Comparison of ENCODE assay signal across 13 mouse cellular contexts in the genomic region with DNA sequence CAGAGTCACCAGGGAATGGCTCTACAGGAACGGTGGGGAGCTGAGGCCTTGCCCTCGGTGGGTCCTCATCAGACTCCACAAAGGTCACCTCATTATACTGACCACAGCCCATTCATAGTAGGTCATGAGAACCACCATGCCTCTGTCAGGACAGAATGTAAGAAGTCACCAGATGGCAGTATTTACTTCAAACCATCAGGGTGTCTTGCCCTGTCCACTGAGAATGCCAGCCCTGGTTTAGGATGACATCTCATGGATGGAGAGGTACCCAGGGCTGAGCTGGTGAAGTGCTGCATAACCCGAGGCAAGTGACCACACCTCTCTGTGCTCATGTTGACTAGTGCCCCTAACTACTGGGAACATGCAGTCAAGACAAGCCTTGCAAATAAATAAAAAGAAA.
DNase-seq lines count a peak whose midpoint lies in the region; ATAC-seq and TF ChIP-seq lines count a peak whose summit lies in the region.
"Had no signal": no experiment of that assay in that cellular context is flagged by ENCODE, and none has a peak within 500 bp of the region (broad histone marks: within the 10 kb centered on the region; RNA-seq: fewer than 3 reads in every experiment).

No protein-coding gene starts in this region.

- no peak overlapping the region for H3K4me3 ChIP-seq in hindbrain, postnatal 0 days (ENCODE audit: low read length)
- H3K4me3 ChIP-seq in hindbrain, embryonic 10.5 days, result no peak overlapping the region
- H3K4me3 ChIP-seq in midbrain, embryonic 14.5 days (replicated peaks; ENCODE audit: low read depth, low read length), result no peak overlapping the region
- no peak overlapping the region for H3K4me3 ChIP-seq in midbrain, embryonic 11.5 days (ENCODE audit: low read depth, low read length)
- no peak overlapping the region for H3K4me3 ChIP-seq in neural tube, embryonic 15.5 days (replicated peaks)
- H3K4me3 ChIP-seq: forebrain, embryonic 10.5 days; myocyte had no signal

- no peaks in the 10 kb centered on the region for H3K9me3 ChIP-seq in hindbrain, postnatal 0 days (ENCODE audit: low read length)
- no peaks in the 10 kb centered on the region for H3K9me3 ChIP-seq in hindbrain, embryonic 10.5 days
- H3K9me3 ChIP-seq in midbrain, embryonic 14.5 days (ENCODE audit: control insufficient read depth, low read length), result no peaks in the 10 kb centered on the region
- no peaks in the 10 kb centered on the region for H3K9me3 ChIP-seq in midbrain, embryonic 11.5 days (ENCODE audit: control insufficient read depth, low read length)
- H3K9me3 ChIP-seq in neural tube, embryonic 15.5 days (replicated peaks), result no peaks in the 10 kb centered on the region
- H3K9me3 ChIP-seq: forebrain, embryonic 10.5 days had no signal

- H3K4me2 ChIP-seq in hindbrain, postnatal 0 days (ENCODE audit: low read depth, low read length), result no peak overlapping the region
- H3K4me2 ChIP-seq in midbrain, embryonic 14.5 days (ENCODE audit: low read length), result no peak overlapping the region
- no peak overlapping the region for H3K4me2 ChIP-seq in midbrain, embryonic 11.5 days
- no peak overlapping the region for H3K4me2 ChIP-seq in neural tube, embryonic 15.5 days

- H3K36me3 ChIP-seq in hindbrain, postnatal 0 days (ENCODE audit: insufficient read depth, low read length), result no peaks in the 10 kb centered on the region
- no peaks in the 10 kb centered on the region for H3K36me3 ChIP-seq in hindbrain, embryonic 10.5 days
- H3K36me3 ChIP-seq in midbrain, embryonic 14.5 days (ENCODE audit: control insufficient read depth, insufficient read depth, low read length), result no peaks in the 10 kb centered on the region
- no peaks in the 10 kb centered on the region for H3K36me3 ChIP-seq in midbrain, embryonic 11.5 days (ENCODE audit: control insufficient read depth, insufficient read depth, low read length)
- H3K36me3 ChIP-seq in neural tube, embryonic 15.5 days, result no peaks in the 10 kb centered on the region
- H3K36me3 ChIP-seq: forebrain, embryonic 10.5 days had no signal

- no peak for ATAC-seq in hindbrain, postnatal 0 days
- ATAC-seq in midbrain, embryonic 14.5 days (ENCODE audit: low FRiP score, low TSS enrichment), result no peak
- ATAC-seq in midbrain, embryonic 11.5 days (ENCODE audit: low FRiP score), result no peak
- ATAC-seq in neural tube, embryonic 15.5 days (ENCODE audit: low FRiP score), result no peak

- H3K9ac ChIP-seq in hindbrain, postnatal 0 days (replicated peaks; ENCODE audit: low read length), result no peak overlapping the region
- no peak overlapping the region for H3K9ac ChIP-seq in midbrain, embryonic 14.5 days (replicated peaks; ENCODE audit: low read length)
- H3K9ac ChIP-seq in midbrain, embryonic 11.5 days (ENCODE audit: low read length), result no peak overlapping the region
- no peak overlapping the region for H3K9ac ChIP-seq in neural tube, embryonic 15.5 days (replicated peaks)

- peaks cover 60% of the 10 kb centered on the region for H3K4me1 ChIP-seq in hindbrain, postnatal 0 days (ENCODE audit: insufficient read depth, low read length)
- peaks cover 87% of the 10 kb centered on the region for H3K4me1 ChIP-seq in hindbrain, embryonic 10.5 days (replicated peaks)
- H3K4me1 ChIP-seq in midbrain, embryonic 14.5 days (ENCODE audit: control insufficient read depth, insufficient read depth, low read length), result peaks cover 31% of the 10 kb centered on the region
- peaks cover 26% of the 10 kb centered on the region for H3K4me1 ChIP-seq in midbrain, embryonic 11.5 days (ENCODE audit: control insufficient read depth, insufficient read depth, low read length)
- H3K4me1 ChIP-seq in neural tube, embryonic 15.5 days, result peaks cover 87% of the 10 kb centered on the region

- DNase-seq in cerebellum, adult 18-20 months, result peak; percentile 48 to 53
- no peak for DNase-seq in cerebellum, adult 11 months
- DNase-seq in hindbrain, postnatal 0 days (ENCODE audit: low spot score), result no peak
- no peak for DNase-seq in hindbrain, embryonic 10.5 days (ENCODE audit: low spot score)
- no peak for DNase-seq in midbrain, embryonic 14.5 days
- DNase-seq in midbrain, embryonic 11.5 days (ENCODE audit: low spot score, missing footprints), result no peak
- no peak for DNase-seq in testis, postnatal 10 days (ENCODE audit: low spot score)
- DNase-seq: gastrocnemius, postnatal 36 days; kidney, adult 11 months; lung, postnatal 10 days had no signal

- TF ChIP-seq CTCF in hindbrain, postnatal 0 days (IDR thresholded peaks at IDR 0.05; ENCODE audit: low read depth), result peak; percentile 36; the same call in 1 of the 2 replicates

- 69% methylated on average over 3 of the region's 3 CpGs for WGBS in hindbrain, postnatal 0 days
- 80% methylated on average over 3 of the region's 3 CpGs for WGBS in hindbrain, embryonic 10.5 days
- WGBS in midbrain, embryonic 14.5 days, result 88% methylated on average over 3 of the region's 3 CpGs
- 77% methylated on average over 3 of the region's 3 CpGs for WGBS in midbrain, embryonic 11.5 days
- WGBS in neural tube, embryonic 15.5 days, result 69% methylated on average over 3 of the region's 3 CpGs

- no peaks in the 10 kb centered on the region for H3K27me3 ChIP-seq in hindbrain, postnatal 0 days (ENCODE audit: insufficient read depth, low read length)
- H3K27me3 ChIP-seq in hindbrain, embryonic 10.5 days (ENCODE audit: insufficient read depth, poor library complexity, severe bottlenecking), result no peaks in the 10 kb centered on the region
- H3K27me3 ChIP-seq in midbrain, embryonic 14.5 days (ENCODE audit: control insufficient read depth, insufficient read depth, low read length), result no peaks in the 10 kb centered on the region
- H3K27me3 ChIP-seq in midbrain, embryonic 11.5 days (ENCODE audit: control insufficient read depth, insufficient read depth, low read length), result no peaks in the 10 kb centered on the region
- no peaks in the 10 kb centered on the region for H3K27me3 ChIP-seq in neural tube, embryonic 15.5 days (replicated peaks)

- H3K27ac ChIP-seq in hindbrain, postnatal 0 days, result peak overlapping the region; percentile 67; the same call in 1 of the 2 replicates
- H3K27ac ChIP-seq in hindbrain, embryonic 10.5 days, result no peak overlapping the region
- 0 out of 2 replicates have a peak overlapping the region, but pooled peaks have one; percentile 8 for H3K27ac ChIP-seq in midbrain, embryonic 14.5 days (replicated peaks; ENCODE audit: low read depth, low read length)
- no peak overlapping the region for H3K27ac ChIP-seq in midbrain, embryonic 11.5 days (ENCODE audit: low read depth, low read length)
- H3K27ac ChIP-seq in neural tube, embryonic 15.5 days (replicated peaks), result 0 out of 2 replicates have a peak overlapping the region, but pooled peaks have one; percentile 18

Comparison
In these comparisons a context has a peak if more than half of its experiments do, and no peak if none do; other contexts are left out.
1. DNase-seq: peak in cerebellum, adult 18-20 months (2 of 2); none in cerebellum, adult 11 months (single experiment), hindbrain, postnatal 0 days (single experiment), hindbrain, embryonic 10.5 days (single experiment), midbrain, embryonic 14.5 days (single experiment), midbrain, embryonic 11.5 days (single experiment) and testis, postnatal 10 days (single experiment).
2. H3K27ac ChIP-seq: peak in hindbrain, postnatal 0 days (single experiment), midbrain, embryonic 14.5 days (single experiment) and neural tube, embryonic 15.5 days (single experiment); none in hindbrain, embryonic 10.5 days (single experiment) and midbrain, embryonic 11.5 days (single experiment).